Mouse (Mus musculus): ENCODE results near the gene Dcbld1.

- TF ChIP-seq POLR2A (IDR thresholded peaks at IDR 0.05; ENCODE audit: control insufficient read depth, extremely low read depth, insufficient read depth, low read length, poor library complexity) (no peak), CTCF (IDR thresholded peaks at IDR 0.05; ENCODE audit: borderline replicate concordance, control insufficient read depth, extremely low read depth, insufficient read depth, low read length, poor library complexity) (no peak)
These were observed 9.4 kb downstream of the Dcbld1 start for GRCm38 (mm10) chr10:52242680-52243323.
